Mouse (Mus musculus): ENCODE measurements around the gene Iqcn. TPM values are rescaled to one million over a fixed set of nuclear protein-coding genes. Genes with fewer than 3 reads are reported as not detected.

The Iqcn gene
- total RNA-seq, 2 experiments from 2014 or later = 0.05 to 0.12 TPM

DNA sequence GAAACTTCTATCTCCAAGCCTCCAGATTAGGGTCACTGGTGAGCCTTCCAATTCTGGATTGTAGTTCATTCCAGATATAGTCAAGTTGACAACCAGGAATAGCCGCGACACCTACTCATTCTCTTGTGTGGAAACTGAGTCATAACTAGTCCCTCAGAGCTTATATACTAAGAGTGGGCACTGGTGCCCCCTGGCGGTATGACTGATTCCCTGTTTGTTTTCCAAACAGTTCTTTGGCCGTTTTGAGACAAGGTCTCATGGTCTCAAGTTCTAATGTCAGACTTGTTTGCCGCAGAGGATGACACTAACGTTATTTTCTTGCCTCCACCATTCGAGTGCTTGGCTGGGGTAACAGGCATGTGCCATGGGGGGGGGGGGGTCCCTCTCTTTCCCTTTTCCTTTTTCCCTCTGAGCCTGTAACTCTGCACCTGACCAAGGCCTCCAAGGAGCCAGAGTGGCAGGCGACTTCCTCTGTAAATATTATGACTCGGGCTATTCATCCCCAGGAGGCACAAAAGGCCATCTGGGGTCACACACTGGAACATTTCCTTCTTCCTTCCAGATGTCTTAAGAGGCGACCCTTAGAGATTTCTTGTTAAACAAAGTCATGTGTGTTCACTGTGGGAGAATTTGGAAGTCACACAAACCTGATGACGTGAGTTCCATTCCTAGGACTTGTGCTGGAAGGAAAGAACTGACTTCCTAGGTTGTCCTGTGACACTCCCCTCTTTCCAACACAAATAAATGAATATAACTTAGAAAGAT is 48.9 kb downstream of the Iqcn start:
- DNase-seq (ENCODE audit: extremely low spot score in 1 of 2, low spot score in 1 of 2) = peak; percentile 64 to 92

- DNase-seq (ENCODE audit: extremely low spot score in 1 of 2, low spot score in 1 of 2) = peak in 1 of 2 experiments; percentile 63
Measured at GRCm38 (mm10) chr8:70753151-70753550, 49.9 kb downstream of the Iqcn start.

DNA sequence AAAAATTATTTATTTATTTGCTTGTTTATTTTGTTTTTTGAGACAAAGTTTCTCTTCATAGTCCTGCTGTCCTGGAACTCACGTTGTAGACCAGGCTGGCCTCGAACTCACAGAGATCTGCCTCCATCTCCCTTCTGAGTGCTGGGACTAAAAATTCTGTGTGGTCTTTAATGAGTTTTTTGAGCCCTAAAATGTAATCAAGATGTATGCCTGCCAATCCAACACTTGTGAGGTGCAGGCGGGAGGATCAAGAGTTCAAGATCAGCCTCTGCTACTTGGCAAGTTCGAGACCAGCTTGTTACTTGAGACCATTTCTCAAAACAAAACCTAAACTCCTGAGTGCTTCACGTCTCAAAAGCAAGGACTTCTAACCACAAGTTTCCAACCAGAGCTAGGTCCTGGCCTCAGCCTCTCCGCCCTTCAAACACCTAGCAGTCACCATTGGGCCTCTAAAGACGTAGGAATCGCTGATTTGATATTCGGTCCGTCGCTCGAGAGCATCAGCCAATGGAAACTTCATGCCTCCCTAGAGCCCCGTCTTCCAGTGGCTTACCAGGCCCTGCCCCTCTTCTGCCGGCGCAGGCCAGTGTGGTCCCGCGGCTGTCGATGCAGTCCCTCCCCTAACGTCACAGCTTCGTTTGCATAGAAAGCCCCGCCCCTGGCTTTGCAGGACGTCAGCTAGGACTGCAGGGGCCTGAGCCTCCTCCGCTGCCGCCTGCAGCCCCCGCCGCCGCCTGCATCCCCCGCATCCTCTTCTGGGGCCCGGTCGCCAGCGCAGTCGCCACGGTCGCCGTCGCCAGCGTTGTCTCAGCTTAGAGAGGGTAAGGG is 51.0 kb downstream of the Iqcn start, which contains the start of gene Rab3a:
Gene Rab3a (plus strand): TSS at position 637 of the 828 bp plus-strand sequence.
- DNase-seq (ENCODE audit: extremely low spot score in 1 of 2, low spot score in 1 of 2) = peak; percentile 80 to 87

DNA sequence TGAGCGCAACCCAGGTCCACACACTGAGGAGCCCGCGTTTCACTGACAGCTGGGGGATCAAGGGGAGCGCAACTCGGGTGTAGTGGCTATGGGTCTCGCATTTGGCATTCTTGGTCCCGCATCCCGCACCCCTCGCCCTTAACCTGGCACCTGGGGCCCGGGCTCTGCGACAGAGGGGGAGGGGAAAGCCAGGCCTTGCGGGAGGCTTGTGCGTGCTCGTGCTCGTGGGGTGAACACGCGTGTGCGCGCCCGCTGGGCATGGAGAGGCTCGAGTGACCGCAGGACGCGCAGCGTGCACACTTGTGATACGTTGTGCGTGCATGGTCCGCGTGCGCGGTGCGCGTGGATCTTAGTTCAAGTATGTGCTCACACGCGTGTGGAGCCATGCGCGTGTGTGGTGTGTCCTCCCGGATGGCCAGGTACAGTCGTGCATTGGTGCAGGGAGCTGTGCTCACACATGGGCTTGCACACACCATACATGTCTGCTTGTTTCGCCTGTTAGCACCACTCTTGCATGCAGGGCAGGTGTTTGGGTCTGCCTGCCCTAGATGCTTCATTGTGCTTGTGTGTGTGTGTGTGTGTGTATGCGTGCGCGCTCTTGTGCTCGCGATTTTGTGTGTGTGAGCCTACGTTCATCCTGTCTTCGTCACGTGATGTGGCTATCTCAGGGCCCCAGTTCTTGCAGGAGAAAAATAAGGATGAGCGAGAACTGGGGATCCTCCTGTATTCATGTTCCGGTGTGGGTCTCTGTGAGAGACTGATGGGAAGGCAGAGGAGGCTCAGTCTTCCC is 51.8 kb downstream of the Iqcn start:
- DNase-seq (ENCODE audit: extremely low spot score in 1 of 2, low spot score in 1 of 2) = peak; percentile 62 to 71

DNA sequence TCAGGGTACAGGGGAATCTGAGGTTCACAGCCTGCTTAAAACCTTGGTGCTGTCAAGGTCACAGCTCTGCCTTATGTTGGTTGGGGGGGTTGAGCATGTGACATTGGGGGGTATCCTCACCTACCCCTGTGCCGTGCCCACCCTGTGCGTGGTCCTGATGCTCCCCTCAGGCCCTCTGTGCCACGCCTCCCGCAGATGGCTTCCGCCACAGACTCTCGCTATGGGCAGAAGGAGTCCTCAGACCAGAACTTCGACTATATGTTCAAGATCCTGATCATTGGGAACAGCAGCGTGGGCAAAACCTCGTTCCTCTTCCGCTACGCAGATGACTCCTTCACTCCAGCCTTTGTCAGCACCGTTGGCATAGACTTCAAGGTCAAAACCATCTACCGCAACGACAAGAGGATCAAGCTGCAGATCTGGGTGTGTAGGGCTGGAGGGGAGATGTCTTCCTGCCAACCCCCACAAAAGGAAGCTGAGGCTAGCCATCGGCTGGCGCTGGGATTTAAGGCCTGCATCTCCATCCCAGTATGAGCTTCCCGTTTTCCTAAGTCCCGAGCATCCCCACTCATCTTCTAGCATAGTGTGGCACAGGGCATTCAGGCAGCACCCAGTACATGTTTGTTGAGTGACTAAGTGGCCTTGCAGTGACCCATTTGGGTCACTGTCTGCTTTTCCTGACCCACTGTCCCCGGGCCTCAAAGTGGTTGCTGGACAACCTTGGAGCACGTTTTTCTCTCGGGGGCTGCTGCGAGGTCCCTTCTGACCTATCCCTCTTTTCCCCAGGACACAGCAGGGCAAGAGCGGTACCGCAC is 52.6 kb downstream of the Iqcn start:
- peak; percentile 5 to 9 for DNase-seq (ENCODE audit: extremely low spot score in 1 of 2, low spot score in 1 of 2)

DNA sequence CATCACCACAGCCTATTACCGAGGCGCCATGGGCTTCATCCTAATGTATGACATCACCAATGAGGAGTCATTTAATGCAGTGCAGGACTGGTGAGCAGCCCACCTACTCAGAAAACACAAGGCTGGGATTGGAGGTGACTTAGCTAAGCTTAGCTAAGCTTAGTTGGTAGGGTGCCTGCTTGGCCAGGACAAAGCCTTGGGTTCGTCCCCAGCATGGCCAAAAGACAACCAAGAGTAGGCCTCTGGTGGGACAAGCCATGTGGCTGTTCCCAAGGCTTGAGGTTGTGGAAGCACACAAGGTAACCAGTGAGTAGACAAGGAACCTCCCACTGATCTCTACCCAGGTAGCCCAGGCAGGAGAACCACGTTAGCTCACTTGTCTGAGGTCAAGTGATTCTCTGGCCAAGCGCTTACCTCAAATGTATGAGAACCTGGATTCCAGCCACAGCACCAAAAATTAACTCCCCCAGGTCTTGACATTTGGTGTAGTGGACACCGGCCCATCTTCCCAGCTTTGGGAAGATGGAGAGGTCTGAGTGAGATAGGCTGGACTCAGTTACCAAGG is 53.3 kb downstream of the Iqcn start:
- peak in 1 of 2 experiments; percentile 4 for DNase-seq (ENCODE audit: extremely low spot score in 1 of 2, low spot score in 1 of 2)

- peak in 1 of 2 experiments; percentile 18 for DNase-seq (ENCODE audit: extremely low spot score in 1 of 2, low spot score in 1 of 2)
Measured at GRCm38 (mm10) chr8:70757523-70758307, 54.5 kb downstream of the Iqcn start.

- DNase-seq (ENCODE audit: extremely low spot score in 1 of 2, low spot score in 1 of 2) = peak in 1 of 2 experiments; percentile 51
Measured at GRCm38 (mm10) chr8:70758308-70758615, 55.0 kb downstream of the Iqcn start.

DNA sequence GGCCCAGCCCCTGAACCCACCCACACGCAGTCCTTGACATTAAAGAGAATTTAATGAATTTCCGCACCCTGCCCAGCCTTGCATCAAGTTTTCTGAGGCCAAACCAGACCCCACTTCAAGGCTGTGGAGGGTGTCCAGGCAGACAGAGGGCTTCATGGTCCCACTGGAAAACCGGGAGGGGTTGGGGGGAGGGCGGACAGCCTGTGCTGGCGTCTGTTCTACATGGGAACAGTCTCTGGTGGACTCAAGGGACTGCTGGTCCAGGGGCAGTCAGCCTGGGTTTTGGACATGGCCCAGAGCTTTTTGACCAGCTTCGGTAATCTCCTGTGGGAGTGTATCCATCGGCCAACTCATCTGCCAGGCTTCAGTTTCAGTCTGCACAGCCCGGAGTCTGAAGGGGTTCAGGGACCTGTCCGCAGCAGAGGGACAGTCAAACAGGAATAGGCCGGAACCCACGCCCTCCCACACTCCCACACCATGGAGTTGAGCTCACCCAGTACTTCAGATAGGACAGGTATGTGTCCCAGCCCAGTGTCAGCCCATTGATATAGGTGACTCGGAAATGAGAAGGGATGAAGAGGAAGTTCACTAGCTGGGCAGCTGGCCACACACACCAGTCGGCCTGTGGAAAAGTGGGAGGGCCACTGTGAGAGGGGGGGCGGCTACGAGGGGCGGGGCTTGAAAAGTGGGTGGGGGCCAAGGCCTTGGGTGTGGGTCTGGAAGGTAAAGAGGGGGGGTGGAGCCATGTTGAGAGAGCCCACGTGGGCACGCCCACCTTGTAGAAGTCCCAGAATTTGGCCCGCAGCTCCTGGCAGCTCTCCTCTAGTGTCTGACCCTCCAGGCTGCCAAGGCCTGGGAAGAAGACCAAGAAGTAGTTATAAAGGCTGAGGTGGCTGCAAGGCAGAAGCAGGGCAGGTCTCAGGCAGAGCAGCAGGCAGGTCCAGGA is 55.6 kb downstream of the Iqcn start:
- peak in 1 of 2 experiments; percentile 25 for DNase-seq (ENCODE audit: extremely low spot score in 1 of 2, low spot score in 1 of 2)

- peak in 1 of 2 experiments; percentile 15 for DNase-seq (ENCODE audit: extremely low spot score in 1 of 2, low spot score in 1 of 2)
Measured at GRCm38 (mm10) chr8:70760350-70760749, 57.1 kb downstream of the Iqcn start.

DNA sequence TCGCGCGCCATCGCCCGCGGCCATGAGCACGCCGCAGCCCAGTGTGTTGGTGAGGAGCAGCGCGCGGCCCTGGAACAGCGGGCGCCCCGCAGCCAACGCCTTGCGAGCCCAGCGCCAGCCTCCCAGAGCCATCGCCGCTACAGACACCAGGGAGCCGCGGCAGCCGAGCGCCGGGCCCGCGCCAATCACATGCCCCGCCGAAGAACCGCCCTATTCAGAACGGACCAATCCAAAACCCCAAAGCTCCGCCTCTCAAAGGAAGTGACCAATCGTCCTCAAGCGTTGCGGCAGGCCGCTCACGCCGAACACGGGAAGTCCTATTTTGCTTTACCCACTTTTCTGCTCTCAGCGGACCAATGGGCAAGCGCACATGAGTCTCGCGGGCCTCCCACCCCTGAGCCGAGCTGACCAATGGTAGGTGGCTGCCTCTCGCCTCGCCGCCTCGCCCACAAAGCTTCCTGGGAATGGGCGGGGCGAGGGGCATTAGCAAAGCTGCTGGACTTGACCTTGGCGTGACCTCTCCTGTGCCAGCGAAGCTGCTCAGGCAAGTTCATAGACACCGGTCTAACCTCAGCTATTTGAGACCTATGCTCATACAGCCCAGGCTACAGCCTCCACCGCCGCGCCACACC is 57.6 kb downstream of the Iqcn start, which contains the start of gene Mpv17l2:
Gene Mpv17l2 (minus strand): TSS at position 172 of the 632 bp plus-strand sequence.
- peak; percentile 80 to 83 for DNase-seq (ENCODE audit: extremely low spot score in 1 of 2, low spot score in 1 of 2)

DNA sequence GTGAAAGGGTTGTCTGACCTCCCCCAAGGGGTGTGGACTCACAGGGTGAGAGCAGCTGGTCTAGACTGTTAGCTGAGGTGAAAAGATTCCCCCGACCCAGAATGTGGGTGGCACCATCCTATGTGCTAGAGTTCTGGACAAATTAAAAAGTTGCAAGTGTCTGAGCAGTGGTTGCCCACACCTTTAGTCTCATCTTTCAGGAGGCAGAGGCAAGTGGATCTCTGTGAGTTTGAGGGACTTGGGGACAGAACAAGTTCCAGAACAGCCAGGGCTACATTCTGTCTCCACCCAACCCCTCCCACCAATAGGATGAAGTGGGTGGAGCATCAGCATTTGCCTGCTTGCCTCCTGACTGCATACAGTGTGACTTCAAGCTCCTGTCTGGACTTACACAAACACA is 58.9 kb downstream of the Iqcn start:
- DNase-seq (ENCODE audit: extremely low spot score in 1 of 2, low spot score in 1 of 2) = no peak

DNA sequence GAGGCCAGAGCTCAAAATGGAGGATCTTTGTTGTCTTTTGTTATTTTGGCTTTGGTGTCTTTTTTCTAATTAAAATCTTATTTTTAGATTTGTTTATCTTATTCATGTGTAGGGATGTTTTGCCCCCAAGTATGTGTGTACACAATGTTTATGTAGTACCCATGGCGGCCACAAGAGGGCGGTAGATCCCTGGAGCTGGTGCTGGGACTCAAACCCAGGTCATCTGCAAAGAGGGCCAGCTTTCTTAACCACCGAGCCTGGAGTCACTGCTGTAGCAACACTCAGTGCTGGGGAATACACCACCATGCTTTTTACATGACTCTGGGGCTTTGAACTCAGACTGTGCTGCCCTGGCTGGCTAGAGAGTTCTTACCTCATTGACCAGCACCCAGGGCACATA is 60.1 kb downstream of the Iqcn start:
- DNase-seq (ENCODE audit: extremely low spot score in 1 of 2, low spot score in 1 of 2) = peak in 1 of 2 experiments; percentile 74

DNA sequence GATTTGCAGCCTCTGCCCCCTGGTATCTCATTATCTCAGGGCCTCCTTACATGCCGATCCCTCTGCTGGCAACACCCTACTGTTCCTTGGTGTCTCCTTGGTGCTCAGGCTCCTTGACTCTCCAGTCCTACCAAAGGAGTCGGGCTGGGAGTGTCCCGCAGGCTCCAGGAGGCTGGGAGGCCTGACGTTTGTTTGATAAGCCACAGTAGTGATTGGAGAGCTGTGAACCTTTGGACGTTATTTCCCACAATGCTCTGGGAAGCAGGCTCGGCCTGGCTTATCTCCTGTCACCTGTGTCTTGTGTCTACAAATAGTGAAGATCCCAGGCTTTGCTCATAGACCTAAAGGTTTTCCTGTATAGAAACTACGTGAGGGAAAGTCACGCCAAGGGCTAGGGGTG is 60.8 kb downstream of the Iqcn start:
- DNase-seq (ENCODE audit: extremely low spot score in 1 of 2, low spot score in 1 of 2) = no peak

GRCm38 (mm10) chr8:70764676-70765075 is 61.4 kb downstream of the Iqcn start:
- DNase-seq (ENCODE audit: extremely low spot score in 1 of 2, low spot score in 1 of 2) = no peak

- no peak for DNase-seq (ENCODE audit: extremely low spot score in 1 of 2, low spot score in 1 of 2)
Measured at GRCm38 (mm10) chr8:70765329-70765728, 62.1 kb downstream of the Iqcn start.

Data from layer of hippocampus, postnatal 25 days (tissue).